Mouse (Mus musculus): ENCODE data around the gene Dvl1.

The Dvl1 gene

GRCm38 (mm10) chr4:155871404-155871803 lies 24.2 kb downstream of the Dvl1 start:
- no peak for DNase-seq (ENCODE audit: low read depth, low spot score)

- no peak for DNase-seq (ENCODE audit: low read depth, low spot score)
Measured at GRCm38 (mm10) chr4:155883587-155883986, 36.4 kb downstream of the Dvl1 start.

DNA sequence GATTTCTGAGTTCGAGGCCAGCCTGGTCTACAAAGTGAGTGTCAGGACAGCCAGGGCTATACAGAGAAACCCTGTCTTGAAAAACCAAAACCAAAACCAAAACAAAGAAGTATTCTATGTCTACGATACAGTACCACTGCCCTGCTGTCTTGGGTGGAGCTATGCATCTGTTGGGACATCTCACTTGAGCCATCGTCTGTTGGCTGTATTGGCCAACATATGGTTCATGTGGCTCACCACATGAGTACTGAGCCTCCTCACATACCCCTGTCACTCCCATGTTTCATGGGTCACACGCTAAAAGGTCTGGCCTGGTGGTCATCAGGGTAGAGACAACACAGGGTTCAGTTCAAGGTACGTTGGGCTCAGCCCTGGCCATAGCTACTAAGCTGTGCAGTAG lies 39.1 kb downstream of the Dvl1 start:
- DNase-seq (ENCODE audit: low read depth, low spot score), result no peak

DNA sequence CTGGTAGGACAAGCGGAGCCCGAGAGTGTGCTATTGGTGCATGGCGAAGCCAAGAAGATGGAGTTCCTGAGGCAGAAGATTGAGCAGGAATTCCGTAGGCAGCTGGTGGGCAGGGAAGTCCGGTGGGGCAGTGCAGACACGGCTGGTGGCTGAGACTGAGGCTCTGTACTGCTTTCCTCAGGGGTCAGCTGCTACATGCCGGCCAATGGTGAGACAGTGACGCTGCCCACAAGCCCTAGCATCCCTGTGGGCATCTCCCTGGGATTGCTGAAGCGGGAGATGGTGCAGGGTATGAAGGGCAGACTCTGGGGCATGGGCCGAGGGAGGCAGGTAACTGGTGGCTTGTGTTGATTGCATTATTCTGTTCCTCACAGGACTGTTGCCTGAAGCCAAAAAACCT lies 40.5 kb downstream of the Dvl1 start:
- DNase-seq (ENCODE audit: low read depth, low spot score), result no peak

GRCm38 (mm10) chr4:155888181-155888580 lies 41.0 kb downstream of the Dvl1 start:
- no peak for DNase-seq (ENCODE audit: low read depth, low spot score)

GRCm38 (mm10) chr4:155889316-155889715 lies 42.1 kb downstream of the Dvl1 start:
- DNase-seq (ENCODE audit: low read depth, low spot score), result no peak

- no peak for DNase-seq (ENCODE audit: low read depth, low spot score)
Measured at GRCm38 (mm10) chr4:155891011-155891471, 43.8 kb downstream of the Dvl1 start.

DNA sequence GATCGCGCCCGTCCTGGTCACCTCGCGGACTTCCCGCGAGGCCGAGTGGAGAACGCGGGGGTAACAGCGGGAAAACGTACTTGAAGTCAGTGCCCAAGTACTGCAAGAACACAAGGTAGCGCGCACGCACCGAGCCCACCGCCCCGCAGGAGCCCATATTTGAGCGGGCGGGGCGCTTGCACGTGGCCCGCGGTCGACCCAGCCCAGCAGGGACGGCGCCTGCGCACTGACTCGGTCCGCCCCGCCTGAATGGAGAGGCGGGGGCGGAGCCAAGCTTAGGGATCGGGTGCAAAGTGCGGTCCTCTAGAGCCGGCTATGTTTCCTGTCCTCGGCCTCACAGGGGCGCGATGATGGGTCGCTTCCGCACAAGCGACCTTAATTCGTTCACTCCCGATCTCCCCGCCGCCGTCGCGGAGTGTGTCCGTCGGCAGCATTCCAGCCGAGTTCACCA lies 44.4 kb downstream of the Dvl1 start, which contains the start of the genes Pusl1 and Acap3:
Pusl1 (minus strand) TSS at position 231 of the 451 bp plus-strand sequence.
Acap3 (plus strand) TSS at position 272 of the 451 bp plus-strand sequence.
- DNase-seq (ENCODE audit: low read depth, low spot score), result peak; percentile 91

DNA sequence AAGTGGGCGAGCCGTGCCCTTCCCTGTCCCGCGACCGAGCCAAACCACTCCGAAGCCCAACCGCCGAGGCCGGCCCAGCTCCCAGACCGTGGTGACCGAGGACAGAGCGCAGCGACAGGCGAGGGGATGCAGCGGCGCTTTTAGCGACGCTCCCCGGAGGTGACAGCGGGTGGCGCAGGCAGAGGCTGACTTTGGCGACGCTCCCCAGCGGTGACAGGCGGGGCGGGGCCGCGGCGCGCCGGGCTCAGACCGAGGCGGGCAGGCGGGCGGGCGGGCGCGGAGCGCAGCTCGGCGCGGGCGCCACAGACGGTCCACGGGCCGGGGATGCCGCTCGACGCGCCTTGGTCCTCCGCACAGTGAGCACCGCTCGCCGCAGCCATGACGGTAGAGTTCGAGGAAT lies 44.8 kb downstream of the Dvl1 start:
- DNase-seq (ENCODE audit: low read depth, low spot score), result peak; percentile 80

GRCm38 (mm10) chr4:155892438-155893211 lies 45.4 kb downstream of the Dvl1 start:
- no peak for DNase-seq (ENCODE audit: low read depth, low spot score)

- DNase-seq (ENCODE audit: low read depth, low spot score), result no peak
Measured at GRCm38 (mm10) chr4:155893212-155893690, 46.0 kb downstream of the Dvl1 start.

DNA sequence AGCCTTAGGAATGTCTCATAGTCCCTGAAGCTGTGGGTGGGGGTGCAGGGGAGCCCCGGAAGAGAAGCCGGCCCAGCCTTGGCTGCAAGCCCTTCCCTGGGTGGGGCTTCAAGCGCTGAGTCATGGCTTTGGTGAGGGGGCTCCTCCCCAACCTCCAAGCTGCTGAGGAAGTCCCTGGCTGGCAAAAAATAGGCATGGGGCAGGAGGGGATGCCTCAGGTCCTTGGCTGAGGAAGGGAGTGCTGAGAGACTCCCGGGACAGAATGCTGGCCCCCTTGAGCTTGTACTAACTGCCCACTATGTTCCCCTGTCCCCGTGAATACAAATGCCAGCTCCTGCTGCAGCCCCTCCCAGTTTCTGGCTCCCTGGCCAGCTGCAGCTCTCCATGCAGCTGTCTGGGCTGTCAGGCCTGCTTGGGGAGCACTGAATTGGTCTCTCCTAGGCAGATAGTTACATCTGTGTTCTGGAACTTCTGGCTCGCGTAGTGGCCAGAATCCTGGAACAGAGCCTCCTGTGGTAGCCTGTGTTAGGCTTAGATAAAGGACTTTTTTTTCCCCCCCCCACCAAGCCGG lies 47.2 kb downstream of the Dvl1 start:
- DNase-seq (ENCODE audit: low read depth, low spot score), result no peak

DNA sequence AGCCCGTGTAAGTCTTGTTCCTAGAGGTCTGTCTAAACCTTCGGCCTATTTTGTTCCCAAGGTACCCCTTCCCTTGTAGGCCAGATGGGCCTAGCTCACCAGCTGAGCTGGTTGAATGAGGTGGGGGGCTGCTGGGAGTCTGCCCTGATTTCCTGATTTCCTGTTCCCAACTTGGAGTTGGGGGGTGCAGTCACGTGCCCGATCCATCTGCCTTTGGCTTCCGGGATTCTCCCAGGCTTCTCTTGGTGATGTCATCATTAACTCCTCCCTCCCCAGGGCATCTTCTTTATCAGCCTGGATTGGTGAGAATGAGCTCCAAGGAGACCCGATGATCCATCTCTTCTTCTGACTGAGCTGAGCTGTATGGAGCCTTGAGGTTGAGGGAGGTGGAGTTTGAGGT lies 48.0 kb downstream of the Dvl1 start:
- DNase-seq (ENCODE audit: low read depth, low spot score), result peak; percentile 36

GRCm38 (mm10) chr4:155895826-155896225 lies 48.6 kb downstream of the Dvl1 start:
- no peak for DNase-seq (ENCODE audit: low read depth, low spot score)

- DNase-seq (ENCODE audit: low read depth, low spot score), result no peak
Measured at GRCm38 (mm10) chr4:155896461-155896860, 49.3 kb downstream of the Dvl1 start.

DNA sequence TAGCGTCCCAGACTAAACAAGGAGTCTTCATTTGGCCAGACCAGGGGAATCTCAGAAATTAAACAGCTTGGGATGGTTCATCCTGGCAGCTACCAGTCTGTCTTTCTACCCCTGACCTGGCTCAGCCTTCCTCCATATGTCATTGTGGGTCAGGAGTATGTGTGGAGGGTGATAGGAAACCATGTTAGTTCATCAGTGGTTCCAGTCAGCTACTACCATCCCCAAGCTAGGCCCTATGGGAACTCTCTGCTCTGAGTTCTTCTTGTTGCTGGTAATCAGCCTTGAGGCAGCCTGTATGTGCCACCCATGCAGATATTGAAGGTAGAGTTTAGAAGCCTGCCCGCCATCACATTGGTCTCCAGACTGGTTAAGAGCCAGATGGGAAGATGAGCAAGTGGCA lies 51.1 kb downstream of the Dvl1 start:
- DNase-seq (ENCODE audit: low read depth, low spot score), result no peak

DNA sequence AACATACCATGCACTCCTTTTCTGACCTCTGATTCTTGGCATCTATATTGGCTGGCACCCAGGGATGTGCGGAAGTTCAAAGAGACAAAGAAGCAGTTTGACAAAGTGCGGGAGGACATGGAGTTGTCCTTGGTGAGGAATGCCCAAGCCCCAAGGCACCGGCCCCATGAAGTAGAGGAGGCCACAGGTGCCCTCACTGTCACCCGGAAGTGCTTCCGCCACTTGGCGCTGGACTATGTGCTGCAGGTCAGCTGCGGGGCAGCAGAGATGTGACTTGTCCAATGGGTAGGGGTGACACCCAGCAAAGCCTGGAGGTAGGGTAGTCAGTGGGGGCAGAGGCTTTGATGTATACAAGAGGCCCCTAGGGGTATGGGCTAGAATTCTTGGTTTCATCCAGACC lies 52.2 kb downstream of the Dvl1 start:
- DNase-seq (ENCODE audit: low read depth, low spot score), result no peak

GRCm38 (mm10) chr4:155901205-155901604 lies 54.0 kb downstream of the Dvl1 start:
- no peak for DNase-seq (ENCODE audit: low read depth, low spot score)

DNA sequence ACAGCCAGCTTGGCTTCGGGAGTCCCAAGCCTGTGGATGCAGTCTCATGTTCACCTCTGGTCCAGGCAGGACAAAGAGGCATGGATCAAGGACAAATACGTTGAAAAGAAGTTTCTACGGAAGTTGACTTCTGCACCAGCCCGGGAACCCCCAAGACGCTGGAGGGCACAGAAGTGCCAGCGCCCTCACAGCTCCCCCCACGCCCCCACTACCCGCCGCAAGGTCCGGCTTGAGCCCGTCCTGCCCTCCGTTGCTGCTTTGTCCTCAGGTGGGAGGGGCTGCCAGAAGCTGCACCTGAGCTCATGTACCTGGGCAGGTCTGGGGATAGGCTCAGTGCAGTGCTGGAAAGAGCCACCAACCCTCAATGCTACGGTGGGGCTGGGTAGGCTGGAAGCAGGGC lies 56.0 kb downstream of the Dvl1 start:
- DNase-seq (ENCODE audit: low read depth, low spot score), result no peak

GRCm38 (mm10) chr4:155904318-155905102 lies 57.3 kb downstream of the Dvl1 start:
- DNase-seq (ENCODE audit: low read depth, low spot score), result no peak

DNA sequence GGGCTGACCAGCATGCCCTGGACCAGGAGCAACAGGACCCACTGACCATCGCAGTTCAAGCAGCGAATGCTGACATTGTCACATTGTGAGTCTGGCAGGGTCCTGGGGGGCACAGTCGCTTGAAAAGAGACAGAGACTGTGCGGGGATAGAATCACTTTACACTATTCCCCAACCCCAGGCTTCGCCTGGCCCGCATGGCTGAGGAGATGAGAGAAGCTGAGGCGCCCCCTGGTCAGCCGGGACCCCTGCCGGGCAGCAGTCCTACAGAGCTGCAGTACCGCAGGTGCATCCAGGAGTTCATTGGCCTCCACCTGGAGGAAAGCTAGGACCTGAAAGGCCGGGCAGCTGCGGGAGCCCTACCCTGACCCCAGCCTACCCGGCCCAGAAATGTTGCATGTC lies 58.4 kb downstream of the Dvl1 start:
- no peak for DNase-seq (ENCODE audit: low read depth, low spot score)

DNA sequence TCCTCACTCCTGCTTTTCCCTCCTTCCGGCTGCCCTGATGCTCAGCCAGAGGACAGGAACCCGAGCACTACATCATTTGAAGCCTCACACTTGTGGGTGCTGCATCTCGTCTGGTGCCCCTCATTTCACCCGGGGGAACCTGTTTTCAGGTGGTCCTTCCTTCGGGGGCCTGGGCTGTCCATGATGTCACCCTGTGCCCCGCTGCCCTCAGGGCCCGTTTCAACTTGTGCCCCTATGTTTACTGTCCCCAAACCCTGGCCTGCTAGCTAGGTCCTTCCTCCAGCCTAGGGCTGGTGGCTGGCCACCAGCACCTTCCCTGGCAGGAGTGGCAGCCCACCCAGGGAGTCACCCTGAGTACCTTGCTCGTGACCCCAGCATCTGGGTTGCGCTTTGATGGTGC lies 58.9 kb downstream of the Dvl1 start:
- DNase-seq (ENCODE audit: low read depth, low spot score), result no peak

All from brain, embryonic 18.5 days (tissue).